Mouse (Mus musculus) ES-Bruce4 (cell line): ENCODE measurements around the gene Proser3. TPM values are rescaled to one million over a fixed set of nuclear protein-coding genes. Genes with fewer than 3 reads are reported as not detected.

Source experiments
- H3K27ac ChIP-seq: 2 replicates; pipeline ENCODE4 v1.5.1; 2012; ENCODE audit warnings: low read length, inconsistent platforms; ENCODE audit not compliant: insufficient read depth
- H3K27me3 ChIP-seq: 2 replicates; pipeline ENCODE4 v1.6.1; 2012; ENCODE audit warnings: mild to moderate bottlenecking, low read length, inconsistent platforms; ENCODE audit not compliant: control insufficient read depth, poor library complexity, insufficient read depth, severe bottlenecking
- H3K36me3 ChIP-seq: 2 replicates; pipeline ENCODE4 v1.6.1; 2012; ENCODE audit warnings: inconsistent platforms, mild to moderate bottlenecking, low read length, moderate library complexity; ENCODE audit not compliant: control insufficient read depth, poor library complexity, insufficient read depth, severe bottlenecking
- H3K4me1 ChIP-seq: one replicate; pipeline ENCODE4 v1.8.1; 2011; ENCODE audit warnings: low read length; ENCODE audit not compliant: control insufficient read depth, insufficient read depth
- H3K4me3 ChIP-seq: 2 replicates; pipeline ENCODE4 v1.5.1; 2011; ENCODE audit warnings: low read depth, mild to moderate bottlenecking, low read length
- H3K9ac ChIP-seq: 2 replicates; pipeline ENCODE4 v1.6.1; 2012; ENCODE audit warnings: low read depth, mild to moderate bottlenecking, inconsistent platforms; ENCODE audit not compliant: poor library complexity, severe bottlenecking
- H3K9me3 ChIP-seq: replicated peaks from 2 replicates; pipeline ENCODE4 v1.6.1; 2012; ENCODE audit warnings: mild to moderate bottlenecking, low read length, inconsistent platforms; ENCODE audit not compliant: control insufficient read depth, poor library complexity, insufficient read depth, severe bottlenecking
- CTCF ChIP-seq: IDR thresholded peaks from one replicate; pipeline ENCODE4 v1.8.1; 2011; ENCODE audit warnings: low read depth, low read length
- EP300 ChIP-seq: IDR thresholded peaks from 2 replicates; pipeline ENCODE4 v1.6.1; 2011; ENCODE audit warnings: low read depth, low read length; ENCODE audit not compliant: insufficient read depth
- POLR2A ChIP-seq: IDR thresholded peaks from one replicate; pipeline ENCODE4 v1.8.1; 2011; ENCODE audit warnings: low read length; ENCODE audit not compliant: insufficient read depth
- polyA plus RNA-seq: library from polyadenylated mRNA; stranded (reverse); fragments of >200 nt; gene quantifications from 2 replicates; pipeline ENCODE4 v1.2.4, GENCODE M21; 2011; ENCODE audit warnings: low read depth; ENCODE audit not compliant: missing spikeins, insufficient read depth, insufficient read length

Gene Proser3
- polyA plus RNA-seq, 1 experiment = 17.3 TPM

DNA sequence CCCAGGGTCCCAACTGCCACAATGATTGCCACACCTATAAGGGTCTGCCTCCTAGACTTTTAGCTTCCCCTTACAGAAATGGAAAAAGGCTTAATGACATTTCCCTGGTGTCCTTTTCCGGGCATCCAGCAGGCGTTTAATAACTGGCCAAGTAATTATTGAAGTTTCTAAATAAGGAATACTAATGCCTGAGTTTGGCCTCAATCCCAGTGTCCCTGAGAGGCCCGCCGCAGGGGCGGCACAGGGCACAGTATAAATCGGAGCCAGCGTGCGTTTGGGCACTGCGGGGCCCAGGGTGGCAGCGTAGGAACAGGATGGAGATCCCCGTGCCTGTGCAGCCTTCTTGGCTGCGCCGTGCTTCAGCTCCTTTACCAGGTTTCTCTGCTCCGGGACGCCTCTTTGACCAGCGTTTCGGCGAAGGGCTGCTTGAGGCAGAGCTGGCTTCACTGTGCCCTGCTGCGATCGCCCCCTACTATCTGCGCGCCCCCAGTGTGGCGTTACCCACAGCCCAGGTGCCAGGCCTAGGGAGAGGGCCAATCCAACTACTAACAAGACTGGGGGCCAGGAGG lies 1.0 kb upstream of the Proser3 start:
- no peak for TF ChIP-seq CTCF
- TF ChIP-seq POLR2A = no peak
- no peak for TF ChIP-seq EP300
- peak overlapping the region; percentile 84 for H3K4me3 ChIP-seq
- no peaks in the 10 kb centered on the region for H3K27me3 ChIP-seq
- no peak overlapping the region for H3K27ac ChIP-seq
- H3K9ac ChIP-seq = peak overlapping the region; percentile 82
- H3K4me1 ChIP-seq = peaks cover 2% of the 10 kb centered on the region
- no peaks in the 10 kb centered on the region for H3K9me3 ChIP-seq
- H3K36me3 ChIP-seq = peaks cover 16% of the 10 kb centered on the region

DNA sequence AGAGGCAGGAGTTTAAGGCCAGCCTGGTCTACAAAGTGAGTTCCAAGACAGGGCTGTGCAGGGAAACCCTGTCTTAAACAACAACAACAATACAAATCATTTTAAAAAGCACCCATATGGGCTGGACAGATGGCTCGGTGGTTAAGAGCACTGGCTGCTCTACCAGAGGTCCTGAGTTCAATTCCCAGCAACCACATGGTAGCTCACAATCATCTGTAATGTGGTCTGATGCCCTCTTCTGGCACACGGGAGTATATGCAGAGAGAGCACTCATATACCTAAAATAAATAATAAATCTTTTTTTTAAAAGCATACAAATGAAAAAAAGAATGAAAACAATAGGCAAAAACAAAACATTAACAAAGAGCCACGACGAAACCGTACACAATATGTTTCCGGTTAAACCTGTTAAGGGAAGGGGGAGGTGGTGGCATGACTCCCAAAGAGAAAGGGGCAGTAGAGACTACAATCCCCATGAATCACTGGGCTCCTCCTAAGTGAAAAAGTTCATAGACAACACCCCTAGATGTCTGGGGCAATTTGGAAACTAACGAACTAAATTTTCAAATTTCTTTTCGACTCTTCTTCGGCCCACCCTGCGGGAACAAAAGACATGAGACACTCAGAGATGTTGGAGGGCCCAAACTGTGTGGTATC lies 526 bp downstream of the Proser3 start:
- TF ChIP-seq POLR2A (no peak), EP300 (no peak), CTCF (no peak)
- peak overlapping the region; percentile 94 for H3K4me3 ChIP-seq
- H3K27me3 ChIP-seq = no peaks in the 10 kb centered on the region
- H3K9ac ChIP-seq = peak overlapping the region; percentile 60
- peak overlapping the region; percentile 90 for H3K27ac ChIP-seq
- peaks cover 12% of the 10 kb centered on the region for H3K36me3 ChIP-seq
- no peaks in the 10 kb centered on the region for H3K4me1 ChIP-seq
- H3K9me3 ChIP-seq = no peaks in the 10 kb centered on the region

DNA sequence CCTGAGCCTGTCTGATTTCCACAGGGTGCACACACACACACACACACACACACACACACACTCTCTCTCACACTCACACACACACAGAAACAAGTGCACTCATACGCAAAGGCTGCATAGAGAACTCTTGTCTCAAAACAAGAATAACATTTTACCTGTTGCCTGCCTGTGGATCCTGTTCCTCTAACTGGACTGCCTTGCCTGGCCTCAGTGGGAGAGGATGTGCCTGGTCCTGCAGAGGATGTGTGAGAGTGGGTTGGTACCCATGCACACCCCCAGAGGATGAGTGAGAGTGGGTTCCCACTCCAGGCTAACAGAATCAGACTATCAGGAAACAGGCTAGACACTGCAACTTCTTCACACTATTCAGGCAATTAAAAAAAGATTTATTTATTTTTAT lies 1.5 kb downstream of the Proser3 start:
- H3K27ac ChIP-seq = no peak overlapping the region
- no peak for TF ChIP-seq POLR2A
- no peaks in the 10 kb centered on the region for H3K4me1 ChIP-seq
- H3K9ac ChIP-seq = no peak overlapping the region
- no peaks in the 10 kb centered on the region for H3K9me3 ChIP-seq
- H3K27me3 ChIP-seq = no peaks in the 10 kb centered on the region
- H3K36me3 ChIP-seq = peaks cover 7% of the 10 kb centered on the region
- H3K4me3 ChIP-seq = no peak overlapping the region

DNA sequence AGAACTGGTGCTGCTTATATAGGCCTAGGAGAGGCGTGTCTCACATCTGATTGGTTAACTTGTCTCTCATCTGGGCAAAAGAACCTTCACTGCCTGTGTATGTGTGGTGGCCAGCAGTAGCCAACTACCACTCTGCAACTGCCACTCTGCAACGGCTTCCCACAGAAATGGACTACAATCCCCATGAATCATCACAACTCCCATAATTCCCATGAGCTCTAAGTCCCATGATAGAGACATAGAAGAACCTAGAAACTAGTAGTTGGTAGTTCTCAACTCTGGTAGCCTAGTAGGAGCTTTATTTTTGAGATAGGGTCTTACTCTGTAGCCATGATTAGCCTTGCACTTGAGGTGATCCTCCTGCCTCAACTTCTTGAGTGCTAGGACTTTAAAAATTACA lies 2.2 kb downstream of the Proser3 start:
- H3K9ac ChIP-seq = no peak overlapping the region
- no peak overlapping the region for H3K27ac ChIP-seq
- H3K4me3 ChIP-seq = no peak overlapping the region
- H3K27me3 ChIP-seq = no peaks in the 10 kb centered on the region
- H3K36me3 ChIP-seq = no peaks in the 10 kb centered on the region; the same call in none of the 2 replicates
- H3K4me1 ChIP-seq = no peaks in the 10 kb centered on the region
- TF ChIP-seq POLR2A (no peak), CTCF (no peak), EP300 (no peak)
- H3K9me3 ChIP-seq = no peaks in the 10 kb centered on the region

DNA sequence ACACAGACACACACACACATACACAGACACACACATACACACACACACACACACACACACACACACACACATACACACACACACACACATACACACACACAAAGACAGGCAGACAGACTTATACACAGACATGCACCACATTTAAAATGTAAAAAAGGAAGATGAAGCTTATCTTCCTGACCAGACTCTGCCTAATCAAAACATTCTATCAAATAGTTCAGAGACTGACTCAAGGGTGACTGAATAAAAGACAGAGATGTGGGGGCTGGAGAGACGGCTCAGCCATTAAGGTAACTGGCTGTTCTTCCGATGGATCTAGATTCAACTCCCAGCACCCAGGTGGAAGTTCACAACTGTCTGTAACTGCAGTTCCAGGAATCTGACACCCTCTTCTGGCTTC lies 7.8 kb downstream of the Proser3 start:
- Histone ChIP-seq H3K9ac (no peak overlapping the region), H3K27ac (no peak overlapping the region), H3K9me3 (no peaks in the 10 kb centered on the region), H3K4me1 (peaks cover 2% of the 10 kb centered on the region), H3K36me3 (no peaks in the 10 kb centered on the region; the same call in none of the 2 replicates), H3K4me3 (no peak overlapping the region), H3K27me3 (no peaks in the 10 kb centered on the region)
- TF ChIP-seq EP300 = no peak
- no peak for TF ChIP-seq CTCF
- no peak for TF ChIP-seq POLR2A

DNA sequence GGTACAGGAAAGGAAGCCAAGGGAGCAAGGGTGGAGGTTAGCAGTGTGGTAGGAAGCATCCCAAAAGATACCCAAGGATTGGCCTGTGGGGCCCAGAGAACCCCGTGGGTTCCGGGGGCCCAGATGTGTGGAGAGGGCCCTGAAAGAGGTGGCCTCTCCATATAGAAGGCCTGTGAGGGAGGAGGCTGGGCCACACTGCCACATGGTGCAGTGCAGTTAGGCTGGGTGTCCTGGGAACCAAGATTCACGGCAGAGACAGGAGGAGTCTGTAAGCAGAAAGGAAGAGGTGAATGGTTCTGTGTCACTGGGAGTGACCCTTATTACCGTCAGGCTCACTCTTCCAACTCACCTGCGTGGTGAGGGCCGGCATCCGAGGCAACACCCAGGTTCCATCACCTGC lies 11.5 kb downstream of the Proser3 start:
- no peaks in the 10 kb centered on the region for H3K9me3 ChIP-seq
- H3K9ac ChIP-seq = 0 out of 2 replicates have a peak overlapping the region, but pooled peaks have one; percentile 6
- TF ChIP-seq EP300 = no peak
- no peak for TF ChIP-seq POLR2A
- TF ChIP-seq CTCF = no peak
- H3K4me1 ChIP-seq = peaks cover 2% of the 10 kb centered on the region
- H3K27me3 ChIP-seq = no peaks in the 10 kb centered on the region
- no peak overlapping the region for H3K27ac ChIP-seq
- no peak overlapping the region for H3K4me3 ChIP-seq
- no peaks in the 10 kb centered on the region for H3K36me3 ChIP-seq
